Mouse (Mus musculus) testis, adult 2 months (tissue): ENCODE measurements around the gene Lnx1. TPM values are rescaled to one million over a fixed set of nuclear protein-coding genes. Genes with fewer than 3 reads are reported as not detected.

ENCODE experiments used
- H3K27ac ChIP-seq: fragments of 200-500 bp; 2 replicates; pipeline ENCODE4 v1.5.1; 2012; ENCODE audit warnings: low read depth, low read length; ENCODE audit not compliant: control insufficient read depth, insufficient read depth
- H3K27me3 ChIP-seq: fragments of 200-500 bp; 2 replicates; pipeline ENCODE4 v1.6.1; 2012; ENCODE audit warnings: mild to moderate bottlenecking, low read length, moderate library complexity; ENCODE audit not compliant: control insufficient read depth, insufficient read depth
- H3K36me3 ChIP-seq: fragments of 200-500 bp; 2 replicates; pipeline ENCODE4 v1.6.1; 2012; ENCODE audit warnings: mild to moderate bottlenecking, low read length; ENCODE audit not compliant: control insufficient read depth, insufficient read depth
- H3K4me1 ChIP-seq: fragments of 200-500 bp; 2 replicates; pipeline ENCODE4 v1.6.1; 2012; ENCODE audit warnings: low read length; ENCODE audit not compliant: control insufficient read depth, insufficient read depth
- H3K4me3 ChIP-seq: fragments of 200-500 bp; 2 replicates; pipeline ENCODE4 v1.5.1; 2012; ENCODE audit warnings: low read depth, mild to moderate bottlenecking, low read length, moderate library complexity, mixed read lengths; ENCODE audit not compliant: control insufficient read depth
- CTCF ChIP-seq: fragments of 200-500 bp; IDR thresholded peaks from 2 replicates; pipeline ENCODE4 v1.5.1; 2012; ENCODE audit warnings: low read depth, mild to moderate bottlenecking, inconsistent platforms, low read length, moderate library complexity; ENCODE audit not compliant: control insufficient read depth, insufficient read depth, insufficient replicate concordance
- POLR2A ChIP-seq: fragments of 200-500 bp; IDR thresholded peaks from 2 replicates; pipeline ENCODE4 v1.6.1; 2012; ENCODE audit warnings: low read depth, mild to moderate bottlenecking, inconsistent platforms, low read length, moderate library complexity; ENCODE audit not compliant: control insufficient read depth
- polyA plus RNA-seq: library from polyadenylated mRNA; depleted of rRNA; stranded (reverse); fragments of >200 nt; gene quantifications from 2 replicates; pipeline ENCODE4 v1.2.3, GENCODE M21; 2012

Lnx1 gene
- polyA plus RNA-seq, 1 experiment, result 1.8 TPM

DNA sequence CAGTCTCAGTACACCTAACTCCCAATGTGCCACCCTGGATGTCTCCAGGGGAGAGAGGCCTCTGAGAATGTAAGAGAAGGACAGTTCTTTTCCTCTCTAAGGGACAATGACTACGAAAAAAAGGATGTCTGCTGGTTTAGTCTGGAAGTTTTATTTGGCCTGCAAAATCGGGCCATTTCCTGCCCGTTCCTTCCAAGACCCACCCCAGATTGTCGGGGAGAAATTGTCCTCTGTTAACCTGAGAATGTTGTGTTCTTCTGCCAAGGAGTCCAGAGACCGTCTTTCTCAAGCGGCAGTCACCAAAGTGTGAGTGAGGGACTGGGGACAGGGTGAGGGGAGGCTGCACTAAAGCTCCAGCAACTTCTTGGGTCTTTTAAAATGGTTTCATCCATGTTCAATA is 32.8 kb downstream of the Lnx1 start:
- H3K27ac ChIP-seq, result no peak overlapping the region; the same call in 1 of the 2 replicates
- TF ChIP-seq POLR2A, result no peak

DNA sequence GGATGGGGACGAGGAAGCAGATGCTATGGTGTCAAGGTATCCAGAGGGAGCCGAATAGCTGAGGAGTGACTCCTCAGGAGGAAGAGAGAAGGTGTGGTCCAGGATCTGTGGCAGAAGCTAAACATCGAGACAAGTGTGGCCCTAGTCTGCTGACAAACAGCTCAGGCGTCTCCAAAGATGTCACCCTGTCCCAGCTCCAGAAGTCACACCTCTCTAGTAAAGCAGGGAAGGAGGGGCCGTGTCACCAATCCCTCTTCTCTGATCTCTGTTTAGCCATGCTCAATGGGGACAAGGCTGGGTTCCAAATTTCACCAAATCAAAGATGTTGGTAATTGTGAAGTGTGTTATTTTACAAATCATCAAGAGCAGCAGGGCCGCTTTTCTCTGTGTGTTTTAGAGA is 33.8 kb downstream of the Lnx1 start:
- TF ChIP-seq POLR2A (no peak), CTCF (no peak)

More for the DNA sequence above, 32.8 kb downstream of the Lnx1 start:
- Histone ChIP-seq H3K4me1 (peaks cover 2% of the 10 kb centered on the region; the same call in 1 of the 2 replicates), H3K27me3 (no peaks in the 10 kb centered on the region), H3K4me3 (no peak overlapping the region), H3K36me3 (no peaks in the 10 kb centered on the region)

DNA sequence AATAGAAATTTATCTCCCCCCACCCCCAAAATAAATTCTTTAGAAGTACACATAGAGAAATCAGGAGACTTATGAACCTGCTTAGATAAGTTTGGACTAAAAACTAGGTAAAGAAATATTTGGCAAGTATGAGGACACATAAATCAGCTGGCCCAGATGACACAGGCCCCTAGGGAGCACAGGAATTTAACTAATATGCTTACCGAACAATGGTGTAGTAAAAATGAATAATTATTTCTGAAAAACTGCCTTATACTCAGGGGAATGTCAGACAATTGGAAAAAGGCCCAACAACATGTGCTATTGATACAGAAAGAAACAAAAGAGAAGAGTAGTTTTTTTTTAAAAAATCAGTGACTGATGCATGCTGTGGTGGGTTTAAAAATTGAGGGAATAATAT is 40.1 kb downstream of the Lnx1 start:
- no peak overlapping the region for H3K4me3 ChIP-seq
- TF ChIP-seq POLR2A (no peak), CTCF (no peak)
- no peaks in the 10 kb centered on the region for H3K36me3 ChIP-seq
- no peaks in the 10 kb centered on the region for H3K27me3 ChIP-seq
- H3K4me1 ChIP-seq, result no peaks in the 10 kb centered on the region; the same call in 1 of the 2 replicates
- H3K27ac ChIP-seq, result no peak overlapping the region

More for the DNA sequence above, 33.8 kb downstream of the Lnx1 start:
- H3K4me3 ChIP-seq, result no peak overlapping the region
- no peak overlapping the region for H3K27ac ChIP-seq
- H3K27me3 ChIP-seq, result no peaks in the 10 kb centered on the region
- no peaks in the 10 kb centered on the region for H3K36me3 ChIP-seq
- H3K4me1 ChIP-seq, result peaks cover 2% of the 10 kb centered on the region; the same call in 1 of the 2 replicates

DNA sequence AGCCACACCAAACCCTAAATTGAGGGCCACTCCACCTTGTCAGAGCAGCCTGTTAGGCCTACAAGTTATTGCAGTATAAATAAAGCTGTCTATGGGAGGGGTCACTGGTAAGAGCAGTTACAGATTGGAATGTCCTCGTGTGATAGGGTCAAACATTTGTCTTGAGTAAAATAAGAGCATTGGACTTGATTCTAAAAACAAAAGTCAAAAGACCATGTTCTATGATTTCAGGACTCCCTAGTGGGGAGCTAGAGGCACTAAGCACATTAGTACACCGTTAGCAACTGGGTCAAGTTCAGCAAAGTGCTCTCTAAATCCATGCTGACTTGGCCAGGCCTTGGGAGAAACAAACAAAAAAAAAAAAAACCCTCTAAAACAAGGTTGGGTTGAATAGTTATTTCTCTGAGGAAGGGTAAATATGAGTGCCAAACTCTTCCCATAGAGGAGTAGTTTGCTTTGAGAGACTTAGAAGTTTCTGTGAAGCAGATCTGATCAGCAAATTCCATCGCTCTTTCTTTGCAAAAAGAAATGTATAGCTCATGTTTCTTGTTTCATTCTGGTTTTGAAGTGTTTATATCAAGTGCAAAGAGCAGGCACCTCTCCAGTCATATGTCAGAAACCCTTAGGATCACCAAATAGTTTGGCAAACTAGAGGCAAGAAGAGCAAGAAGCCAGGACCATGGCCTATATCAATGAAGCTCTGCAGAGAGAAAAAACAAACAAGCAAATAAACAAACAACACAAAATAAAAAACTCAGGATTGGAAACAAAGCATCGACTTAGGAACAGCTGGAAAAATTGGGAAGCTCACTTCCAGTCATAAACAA is 40.8 kb downstream of the Lnx1 start:
- H3K36me3 ChIP-seq, result no peaks in the 10 kb centered on the region
- H3K4me3 ChIP-seq, result no peak overlapping the region
- TF ChIP-seq CTCF (no peak), POLR2A (no peak)
- H3K27ac ChIP-seq, result no peak overlapping the region
- no peaks in the 10 kb centered on the region for H3K27me3 ChIP-seq
- H3K4me1 ChIP-seq, result no peaks in the 10 kb centered on the region; the same call in 1 of the 2 replicates

DNA sequence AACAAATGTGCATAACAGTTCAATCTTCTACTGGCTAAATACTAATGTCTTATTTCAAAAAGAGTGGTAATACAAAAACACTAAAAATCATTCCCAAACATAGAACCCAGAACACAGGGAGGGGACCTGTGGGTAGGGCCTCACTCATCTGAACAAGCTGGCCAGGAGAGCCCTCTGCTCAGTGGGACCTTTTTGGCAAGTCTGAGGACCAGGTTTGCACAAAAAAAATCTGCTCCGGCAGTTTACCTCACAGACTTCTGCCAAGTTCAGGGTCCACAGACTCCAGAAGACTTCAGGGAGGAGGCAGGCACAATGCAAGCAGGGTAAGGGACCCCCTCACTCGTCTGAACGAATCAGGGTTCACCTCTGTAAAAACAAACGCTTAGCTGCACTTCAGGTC is 42.9 kb downstream of the Lnx1 start:
- TF ChIP-seq POLR2A (no peak), CTCF (no peak)
- Histone ChIP-seq H3K27me3 (no peaks in the 10 kb centered on the region), H3K4me3 (no peak overlapping the region), H3K36me3 (no peaks in the 10 kb centered on the region), H3K27ac (peak overlapping the region; percentile 15), H3K4me1 (no peaks in the 10 kb centered on the region)

DNA sequence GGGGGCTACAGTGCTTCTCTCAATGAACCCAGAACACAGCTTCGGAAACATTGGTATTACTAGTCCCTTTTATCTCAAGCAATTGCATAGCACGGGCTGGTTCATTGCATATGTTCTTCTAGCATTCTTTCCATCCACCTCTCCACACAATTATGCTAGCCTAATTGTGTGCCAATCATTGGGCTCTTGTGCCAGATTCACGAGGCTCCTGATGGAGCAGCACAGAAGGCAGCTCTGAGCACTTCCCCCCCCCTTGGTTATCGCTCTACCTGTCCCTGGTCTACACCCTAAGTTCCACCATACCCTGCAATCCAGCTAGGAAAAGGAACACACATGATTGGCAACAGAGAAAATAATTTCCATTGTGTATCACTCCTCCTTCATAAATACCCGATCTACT is 43.4 kb downstream of the Lnx1 start:
- Histone ChIP-seq H3K27ac (no peak overlapping the region), H3K4me3 (no peak overlapping the region), H3K36me3 (no peaks in the 10 kb centered on the region), H3K4me1 (no peaks in the 10 kb centered on the region), H3K27me3 (no peaks in the 10 kb centered on the region)
- TF ChIP-seq POLR2A (no peak), CTCF (no peak)

DNA sequence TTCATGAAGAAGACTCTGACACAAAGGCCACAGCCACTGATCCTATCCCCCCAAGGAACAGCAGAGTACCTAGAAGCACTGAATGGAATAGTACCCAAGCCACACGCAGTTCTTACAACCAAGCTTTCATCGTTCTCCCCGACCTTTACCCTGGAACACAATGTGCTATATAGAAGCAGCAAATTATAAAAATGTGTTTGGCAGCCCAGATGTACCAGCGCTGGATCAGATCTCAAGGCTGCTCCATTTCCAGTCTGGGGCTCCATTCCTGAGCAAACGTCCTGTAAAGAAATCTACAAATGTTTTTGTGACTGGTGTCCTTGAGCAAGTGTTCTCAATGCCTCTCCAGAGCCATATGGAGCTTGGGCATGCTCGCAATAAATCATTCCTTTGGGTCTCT is 44.8 kb downstream of the Lnx1 start:
- no peaks in the 10 kb centered on the region for H3K36me3 ChIP-seq
- H3K27me3 ChIP-seq, result no peaks in the 10 kb centered on the region
- H3K4me1 ChIP-seq, result no peaks in the 10 kb centered on the region
- no peak overlapping the region for H3K4me3 ChIP-seq
- TF ChIP-seq POLR2A (no peak), CTCF (no peak)
- no peak overlapping the region; the same call in 1 of the 2 replicates for H3K27ac ChIP-seq

DNA sequence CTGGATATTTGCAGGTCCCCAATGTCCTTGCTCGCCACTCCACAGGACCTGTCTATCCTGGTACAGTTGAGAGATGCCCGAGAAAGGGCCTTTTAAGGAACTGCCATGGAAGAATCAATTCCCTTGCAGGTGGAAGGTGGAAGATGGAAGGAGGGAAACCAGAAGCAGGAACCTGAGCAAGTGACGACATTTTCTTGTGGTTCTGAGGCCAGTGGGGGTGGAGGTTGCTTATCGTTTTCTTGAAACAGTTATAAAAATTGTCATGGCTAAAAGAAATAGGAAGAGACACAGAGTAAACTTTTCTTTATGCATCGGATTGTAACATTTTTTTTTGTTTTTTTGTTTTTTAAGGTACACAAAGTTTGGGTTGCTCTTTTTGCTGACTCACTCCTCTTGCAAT is 46.3 kb downstream of the Lnx1 start:
- TF ChIP-seq POLR2A (no peak), CTCF (no peak)
- no peaks in the 10 kb centered on the region for H3K36me3 ChIP-seq

More for the DNA sequence above, 46.3 kb downstream of the Lnx1 start:
- peak overlapping the region; percentile 64 for H3K27ac ChIP-seq
- no peak overlapping the region for H3K4me3 ChIP-seq
- H3K4me1 ChIP-seq, result no peaks in the 10 kb centered on the region
- H3K27me3 ChIP-seq, result no peaks in the 10 kb centered on the region
